Mouse (Mus musculus): ENCODE measurements around the gene Dvl3. TPM values are rescaled to one million over a fixed set of nuclear protein-coding genes. Genes with fewer than 3 reads are reported as not detected.

The Dvl3 gene
- polyA plus RNA-seq, 1 experiment from 2014 or later: 49.1 TPM

GRCm38 (mm10) chr16:20498677-20499475, 17.9 kb upstream of the Dvl3 start, which contains the start of gene Eif2b5:
Gene Eif2b5, plus strand, starts transcription at chr16:20498817.
- H3K36me3 ChIP-seq: peaks cover 36% of the 10 kb centered on the region
- H3K4me3 ChIP-seq: peak within 1 kb of the TSS; percentile 83
- peak within 1 kb of the TSS; percentile 84 for H3K9ac ChIP-seq (replicated peaks)
- 1% methylated on average over 45 of the region's 49 CpGs for WGBS
- H3K27ac ChIP-seq (replicated peaks): peak within 1 kb of the TSS; percentile 83
- peak; percentile 95 for ATAC-seq (ENCODE audit: low FRiP score, low read depth)
- peak within 1 kb of the TSS; percentile 76 for H3K4me2 ChIP-seq (replicated peaks)
- H3K9me3 ChIP-seq: no peaks in the 10 kb centered on the region
- H3K27me3 ChIP-seq: peaks cover 18% of the 10 kb centered on the region
- peaks cover 18% of the 10 kb centered on the region for H3K4me1 ChIP-seq

GRCm38 (mm10) chr16:20506000-20506399, 10.8 kb upstream of the Dvl3 start:
- WGBS: 86% methylated on average over 8 of the region's 8 CpGs
- H3K27me3 ChIP-seq: no peaks in the 10 kb centered on the region
- H3K36me3 ChIP-seq: peaks cover 97% of the 10 kb centered on the region

GRCm38 (mm10) chr16:20509349-20509748, 7.4 kb upstream of the Dvl3 start:
- Histone ChIP-seq H3K27me3 (no peaks in the 10 kb centered on the region), H3K9ac (replicated peaks) (no peak overlapping the region), H3K9me3 (no peaks in the 10 kb centered on the region), H3K36me3 (peaks cover 69% of the 10 kb centered on the region), H3K4me1 (no peaks in the 10 kb centered on the region), H3K27ac (replicated peaks) (no peak overlapping the region), H3K4me2 (replicated peaks) (no peak overlapping the region), H3K4me3 (no peak overlapping the region)
- no peak for ATAC-seq (ENCODE audit: low FRiP score, low read depth)
- 91% methylated on average over 3 of the region's 3 CpGs for WGBS

More at GRCm38 (mm10) chr16:20506000-20506399, 10.8 kb upstream of the Dvl3 start:
- Histone ChIP-seq H3K4me2 (replicated peaks) (no peak overlapping the region), H3K9me3 (no peaks in the 10 kb centered on the region), H3K27ac (replicated peaks) (no peak overlapping the region), H3K4me3 (no peak overlapping the region), H3K4me1 (no peaks in the 10 kb centered on the region), H3K9ac (replicated peaks) (no peak overlapping the region)
- no peak for ATAC-seq (ENCODE audit: low FRiP score, low read depth)

GRCm38 (mm10) chr16:20511277-20511847, 5.4 kb upstream of the Dvl3 start:
- no peak overlapping the region for H3K27ac ChIP-seq (replicated peaks)
- peaks cover 4% of the 10 kb centered on the region; the same call in 1 of the 2 replicates for H3K4me1 ChIP-seq
- WGBS: 92% methylated on average over 7 of the region's 7 CpGs
- no peak for ATAC-seq (ENCODE audit: low FRiP score, low read depth)
- H3K36me3 ChIP-seq: peaks cover 49% of the 10 kb centered on the region
- no peak overlapping the region for H3K4me3 ChIP-seq
- H3K4me2 ChIP-seq (replicated peaks): no peak overlapping the region
- no peak overlapping the region for H3K9ac ChIP-seq (replicated peaks)
- H3K27me3 ChIP-seq: no peaks in the 10 kb centered on the region
- H3K9me3 ChIP-seq: no peaks in the 10 kb centered on the region

GRCm38 (mm10) chr16:20516032-20516431, 750 bp upstream of the Dvl3 start:
- no peak for ATAC-seq (ENCODE audit: low FRiP score, low read depth)
- Histone ChIP-seq H3K27me3 (no peaks in the 10 kb centered on the region), H3K4me3 (peak overlapping the region; percentile 79), H3K4me1 (peaks cover 31% of the 10 kb centered on the region), H3K36me3 (peaks cover 24% of the 10 kb centered on the region), H3K4me2 (replicated peaks) (peak overlapping the region; percentile 69), H3K9me3 (no peaks in the 10 kb centered on the region), H3K27ac (replicated peaks) (peak overlapping the region; percentile 95; the same call in 1 of the 2 replicates), H3K9ac (replicated peaks) (peak overlapping the region; percentile 92; the same call in 1 of the 2 replicates)

DNA sequence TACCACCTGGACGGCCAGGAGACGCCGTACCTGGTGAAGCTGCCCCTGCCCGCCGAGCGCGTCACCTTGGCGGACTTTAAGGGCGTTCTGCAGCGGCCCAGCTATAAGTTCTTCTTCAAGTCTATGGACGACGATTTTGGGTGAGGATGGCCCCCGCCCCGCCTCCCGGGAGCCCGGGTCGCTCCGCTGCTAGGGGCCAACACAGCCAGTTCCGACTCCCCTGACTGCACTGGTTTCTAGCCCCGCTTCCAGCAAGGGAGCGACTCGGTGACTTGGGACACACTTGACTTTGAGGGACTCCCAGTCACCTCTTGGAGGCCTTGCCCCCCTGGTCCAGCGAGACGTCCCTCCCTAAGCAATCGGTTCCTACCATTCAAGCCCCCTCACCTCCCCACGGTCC, 434 bp downstream of the Dvl3 start:
- Histone ChIP-seq H3K4me2 (replicated peaks) (peak overlapping the region; percentile 69), H3K27ac (replicated peaks) (peak overlapping the region; percentile 95), H3K4me3 (peak overlapping the region; percentile 79), H3K9ac (replicated peaks) (peak overlapping the region; percentile 92), H3K36me3 (peaks cover 29% of the 10 kb centered on the region), H3K4me1 (peaks cover 31% of the 10 kb centered on the region), H3K9me3 (no peaks in the 10 kb centered on the region), H3K27me3 (no peaks in the 10 kb centered on the region)
- WGBS: under 1% methylated on average over 25 of the region's 26 CpGs
- peak; percentile 42; the same call in 1 of the 2 replicates for ATAC-seq (ENCODE audit: low FRiP score, low read depth)

- peaks cover 31% of the 10 kb centered on the region for H3K4me1 ChIP-seq
- H3K4me2 ChIP-seq (replicated peaks): peak overlapping the region; percentile 69
- H3K9me3 ChIP-seq: no peaks in the 10 kb centered on the region
- peaks cover 30% of the 10 kb centered on the region for H3K36me3 ChIP-seq
- peak; percentile 77 for ATAC-seq (ENCODE audit: low FRiP score, low read depth)
- H3K4me3 ChIP-seq: peak overlapping the region; percentile 79
- H3K27me3 ChIP-seq: no peaks in the 10 kb centered on the region
- 3% methylated on average over 6 of the region's 6 CpGs for WGBS
- peak overlapping the region; percentile 92 for H3K9ac ChIP-seq (replicated peaks)
- H3K27ac ChIP-seq (replicated peaks): peak overlapping the region; percentile 95
Measured at GRCm38 (mm10) chr16:20517701-20518374, 1.1 kb downstream of the Dvl3 start.

- Histone ChIP-seq H3K36me3 (peaks cover 89% of the 10 kb centered on the region), H3K9me3 (no peaks in the 10 kb centered on the region), H3K27ac (replicated peaks) (no peak overlapping the region), H3K4me3 (no peak overlapping the region), H3K4me1 (peaks cover 16% of the 10 kb centered on the region), H3K4me2 (replicated peaks) (no peak overlapping the region), H3K27me3 (no peaks in the 10 kb centered on the region), H3K9ac (replicated peaks) (no peak overlapping the region)
- 83% methylated on average over 10 of the region's 10 CpGs for WGBS
- ATAC-seq (ENCODE audit: low FRiP score, low read depth): no peak
Measured at GRCm38 (mm10) chr16:20523886-20524285, 7.1 kb downstream of the Dvl3 start.

GRCm38 (mm10) chr16:20528779-20529178, 12.0 kb downstream of the Dvl3 start:
- 91% methylated on average over 5 of the region's 5 CpGs for WGBS
- Histone ChIP-seq H3K9me3 (no peaks in the 10 kb centered on the region), H3K27ac (replicated peaks) (no peak overlapping the region), H3K4me1 (peaks cover 5% of the 10 kb centered on the region; the same call in 1 of the 2 replicates), H3K27me3 (no peaks in the 10 kb centered on the region), H3K4me3 (no peak overlapping the region), H3K9ac (replicated peaks) (no peak overlapping the region), H3K4me2 (replicated peaks) (no peak overlapping the region), H3K36me3 (peaks cover 97% of the 10 kb centered on the region)
- no peak for ATAC-seq (ENCODE audit: low FRiP score, low read depth)

DNA sequence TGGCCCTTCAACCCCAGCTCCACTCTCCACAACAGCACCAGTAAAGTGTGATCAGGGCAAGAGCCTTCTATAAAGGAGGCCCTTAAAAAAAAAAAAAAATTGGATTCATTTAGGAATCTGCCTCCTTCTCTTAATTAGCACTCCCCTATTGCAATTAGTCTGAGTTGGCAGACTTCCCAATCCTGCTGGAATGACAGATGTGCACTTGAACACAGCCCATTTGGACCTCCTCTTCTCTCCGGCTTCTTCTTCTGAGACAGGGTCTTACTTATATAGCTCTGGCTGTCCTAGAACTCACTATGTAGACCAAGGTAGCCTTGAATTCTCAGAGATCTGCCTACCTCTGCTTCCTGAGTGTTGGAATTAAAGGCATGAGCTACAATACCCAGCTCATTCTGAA, 12.6 kb downstream of the Dvl3 start:
- ATAC-seq (ENCODE audit: low FRiP score, low read depth): no peak
- Histone ChIP-seq H3K9ac (replicated peaks) (no peak overlapping the region), H3K27ac (replicated peaks) (no peak overlapping the region), H3K4me3 (no peak overlapping the region), H3K9me3 (no peaks in the 10 kb centered on the region), H3K36me3 (peaks cover 91% of the 10 kb centered on the region), H3K27me3 (no peaks in the 10 kb centered on the region), H3K4me1 (peaks cover 5% of the 10 kb centered on the region; the same call in 1 of the 2 replicates), H3K4me2 (replicated peaks) (no peak overlapping the region)
- 90% methylated on average over 1 of the region's 1 CpGs for WGBS

DNA sequence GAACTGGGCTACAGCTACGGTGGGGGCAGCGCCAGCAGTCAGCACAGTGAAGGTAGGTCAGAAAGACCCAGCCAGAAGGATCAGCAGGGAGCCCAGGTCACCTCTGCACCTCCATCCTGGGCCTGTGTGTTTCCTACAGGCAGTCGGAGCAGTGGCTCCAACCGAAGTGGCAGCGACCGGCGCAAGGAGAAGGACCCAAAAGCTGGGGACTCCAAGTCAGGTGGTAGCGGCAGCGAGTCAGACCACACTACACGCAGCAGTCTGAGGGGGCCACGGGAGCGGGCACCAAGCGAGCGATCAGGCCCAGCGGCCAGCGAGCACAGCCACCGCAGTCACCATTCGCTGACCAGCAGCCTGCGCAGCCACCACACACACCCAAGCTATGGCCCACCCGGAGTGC, 14.2 kb downstream of the Dvl3 start:
- ATAC-seq (ENCODE audit: low FRiP score, low read depth): no peak
- H3K4me2 ChIP-seq (replicated peaks): no peak overlapping the region
- no peaks in the 10 kb centered on the region for H3K27me3 ChIP-seq
- peaks cover 5% of the 10 kb centered on the region; the same call in 1 of the 2 replicates for H3K4me1 ChIP-seq
- WGBS: 95% methylated on average over 20 of the region's 20 CpGs
- H3K4me3 ChIP-seq: no peak overlapping the region
- no peak overlapping the region for H3K9ac ChIP-seq (replicated peaks)
- H3K36me3 ChIP-seq: peaks cover 77% of the 10 kb centered on the region
- no peaks in the 10 kb centered on the region for H3K9me3 ChIP-seq
- H3K27ac ChIP-seq (replicated peaks): no peak overlapping the region
